Mouse (Mus musculus) MEL (cell line): ENCODE results near the gene Cfap100. TPM values are rescaled to one million over a fixed set of nuclear protein-coding genes. Genes with fewer than 3 reads are reported as not detected.

ENCODE experiments used
- DNase-seq: peaks from one replicate; pipeline ENCODE4 v3.0.0; 2011; ENCODE audit warnings: low read depth, low spot score
- H3K27ac ChIP-seq: 2 replicates; pipeline ENCODE4 v1.5.1; 2012; ENCODE audit warnings: low read depth, mild to moderate bottlenecking, control low read depth, low read length, moderate library complexity; ENCODE audit not compliant: control insufficient read depth
- H3K27me3 ChIP-seq, 2 experiments: fragments of 150-350 bp in 1 of 2; sonication (generic) in 1 of 2; 2 replicates each; pipeline ENCODE4 v1.6.1; 2012; ENCODE audit warnings: low read length in 2 of 2, mild to moderate bottlenecking in 2 of 2, improper control_type of control experiment in 1 of 2, moderate library complexity in 1 of 2; ENCODE audit not compliant: insufficient read depth in 2 of 2, control insufficient read depth in 1 of 2
- H3K36me3 ChIP-seq, 2 experiments: 2 replicates each; pipeline ENCODE4 v1.6.1; 2012 to 2014; ENCODE audit warnings: low read length in 2 of 2, improper control_type of control experiment in 1 of 2, inconsistent platforms in 1 of 2, mild to moderate bottlenecking in 1 of 2; ENCODE audit not compliant: insufficient read depth in 2 of 2, control insufficient read depth in 1 of 2
- H3K4me1 ChIP-seq, 2 experiments: fragments of 150-350 bp in 1 of 2; sonication (generic) in 1 of 2; 2 replicates each; pipeline ENCODE4 v1.6.1; 2012; ENCODE audit warnings: low read length in 2 of 2, improper control_type of control experiment in 1 of 2, mild to moderate bottlenecking in 1 of 2; ENCODE audit not compliant: insufficient read depth in 2 of 2, control insufficient read depth in 1 of 2
- H3K4me3 ChIP-seq, 2 experiments: fragments of 150-350 bp in 1 of 2; sonication (generic) in 1 of 2; 2 replicates each; pipeline ENCODE4 v1.5.1; 2012; ENCODE audit warnings: low read depth in 2 of 2, low read length in 2 of 2, mild to moderate bottlenecking in 2 of 2, moderate library complexity in 2 of 2, control low read depth in 1 of 2, improper control_type of control experiment in 1 of 2; ENCODE audit not compliant: control insufficient read depth in 1 of 2, insufficient read depth in 1 of 2
- H3K79me2 ChIP-seq: 2 replicates; pipeline ENCODE4 v1.6.1; 2012; ENCODE audit warnings: mild to moderate bottlenecking, low read length, moderate library complexity; ENCODE audit not compliant: control insufficient read depth, poor library complexity, insufficient read depth
- H3K9ac ChIP-seq: 2 replicates; pipeline ENCODE4 v1.6.1; 2012; ENCODE audit warnings: low read depth, mild to moderate bottlenecking, control low read depth, low read length, moderate library complexity; ENCODE audit not compliant: control insufficient read depth, poor library complexity, severe bottlenecking
- H3K9me3 ChIP-seq: fragments of 150-350 bp; sonication (generic); replicated peaks from 2 replicates; pipeline ENCODE4 v1.6.1; 2012; ENCODE audit warnings: mild to moderate bottlenecking, low read length, improper control_type of control experiment, moderate library complexity; ENCODE audit not compliant: insufficient read depth
- CHD1 ChIP-seq: IDR thresholded peaks from 2 replicates; pipeline ENCODE4 v1.6.1; 2012; ENCODE audit warnings: low read depth, mild to moderate bottlenecking, inconsistent platforms, low read length, improper control_type of control experiment
- CTCF ChIP-seq, 3 experiments: IDR thresholded peaks in 2 of 3; conservative IDR thresholded peaks in 1 of 3; 2 replicates each; pipeline ENCODE4 v1.5.1; 2011 to 2012; ENCODE audit warnings: low read length in 3 of 3, low read depth in 2 of 3, mild to moderate bottlenecking in 2 of 3, improper control_type of control experiment in 1 of 3, inconsistent platforms in 1 of 3, mixed read lengths in 1 of 3, moderate library complexity in 1 of 3; ENCODE audit not compliant: control insufficient read depth in 1 of 3, insufficient read depth in 1 of 3, poor library complexity in 1 of 3, severe bottlenecking in 1 of 3
- E2F4 ChIP-seq: IDR thresholded peaks from 2 replicates; pipeline ENCODE4 v1.6.1; 2011; ENCODE audit warnings: low read depth, low read length, improper control_type of control experiment, borderline replicate concordance
- EP300 ChIP-seq, 2 experiments: IDR thresholded peaks; 2 replicates each; pipeline ENCODE4 v1.6.1; 2011; ENCODE audit warnings: improper control_type of control experiment in 2 of 2, low read length in 2 of 2, low read depth in 1 of 2, mild to moderate bottlenecking in 1 of 2
- ETS1 ChIP-seq: IDR thresholded peaks from 2 replicates; pipeline ENCODE4 v1.6.1; 2012; ENCODE audit warnings: low read depth, mild to moderate bottlenecking, inconsistent platforms, low read length, improper control_type of control experiment, moderate library complexity
- GABPA ChIP-seq: IDR thresholded peaks from 2 replicates; pipeline ENCODE4 v1.6.1; 2012; ENCODE audit warnings: low read depth, mild to moderate bottlenecking, inconsistent platforms, low read length, improper control_type of control experiment, moderate library complexity
- GATA1 ChIP-seq: IDR thresholded peaks from 2 replicates; pipeline ENCODE4 v1.6.1; 2011; ENCODE audit warnings: low read depth, low read length, improper control_type of control experiment
- MAFK ChIP-seq: IDR thresholded peaks from 2 replicates; pipeline ENCODE4 v1.6.1; 2011; ENCODE audit warnings: low read depth, mild to moderate bottlenecking, low read length, improper control_type of control experiment, borderline replicate concordance
- MAX ChIP-seq: IDR thresholded peaks from 2 replicates; pipeline ENCODE4 v1.6.1; 2011; ENCODE audit warnings: low read length, improper control_type of control experiment
- MAZ ChIP-seq: IDR thresholded peaks from 2 replicates; pipeline ENCODE4 v1.6.1; 2012; ENCODE audit warnings: low read depth, mild to moderate bottlenecking, inconsistent platforms, low read length, improper control_type of control experiment
- MEF2A ChIP-seq: IDR thresholded peaks from 2 replicates; pipeline ENCODE4 v1.6.1; 2014; ENCODE audit warnings: low read depth, mild to moderate bottlenecking, inconsistent platforms, low read length, improper control_type of control experiment; ENCODE audit not compliant: poor library complexity, insufficient replicate concordance, severe bottlenecking; ENCODE audit errors: extremely low read depth
- MXI1 ChIP-seq: IDR thresholded peaks from 2 replicates; pipeline ENCODE4 v1.6.1; 2011; ENCODE audit warnings: mild to moderate bottlenecking, low read depth, low read length, improper control_type of control experiment
- MYB ChIP-seq: IDR thresholded peaks from 2 replicates; pipeline ENCODE4 v1.6.1; 2011; ENCODE audit warnings: mild to moderate bottlenecking, low read depth, low read length, improper control_type of control experiment
- MYC ChIP-seq: IDR thresholded peaks from 2 replicates; pipeline ENCODE4 v1.6.1; 2011; ENCODE audit warnings: low read depth, mild to moderate bottlenecking, low read length, improper control_type of control experiment, moderate library complexity
- NELFE ChIP-seq: IDR thresholded peaks from 2 replicates; pipeline ENCODE4 v1.6.1; 2011; ENCODE audit warnings: low read depth, low read length, improper control_type of control experiment
- POLR2A ChIP-seq, 2 experiments: IDR thresholded peaks; 2 replicates each; pipeline ENCODE4 v1.6.1; 2011 to 2012; ENCODE audit warnings: low read length in 2 of 2, mild to moderate bottlenecking in 2 of 2, control low read depth in 1 of 2, improper control_type of control experiment in 1 of 2, low read depth in 1 of 2, moderate library complexity in 1 of 2; ENCODE audit not compliant: control insufficient read depth in 1 of 2, insufficient read depth in 1 of 2, poor library complexity in 1 of 2
- POLR2AphosphoS2 ChIP-seq: IDR thresholded peaks from 2 replicates; pipeline ENCODE4 v1.6.1; 2011; ENCODE audit warnings: low read length, improper control_type of control experiment
- RCOR1 ChIP-seq: IDR thresholded peaks from 2 replicates; pipeline ENCODE4 v1.6.1; 2012; ENCODE audit warnings: low read depth, mild to moderate bottlenecking, inconsistent platforms, low read length, improper control_type of control experiment
- SIN3A ChIP-seq: IDR thresholded peaks from 2 replicates; pipeline ENCODE4 v1.6.1; 2012; ENCODE audit warnings: low read length, improper control_type of control experiment, inconsistent platforms
- SMC3 ChIP-seq: IDR thresholded peaks from 2 replicates; pipeline ENCODE4 v1.6.1; 2011; ENCODE audit warnings: low read depth, low read length, improper control_type of control experiment
- TAL1 ChIP-seq: IDR thresholded peaks from 2 replicates; pipeline ENCODE4 v1.6.1; 2012; ENCODE audit warnings: mild to moderate bottlenecking, inconsistent platforms, low read length, moderate library complexity, mixed read lengths
- TCF12 ChIP-seq: IDR thresholded peaks from 2 replicates; pipeline ENCODE4 v1.6.1; 2014; ENCODE audit warnings: low read depth, mild to moderate bottlenecking, inconsistent platforms, low read length, improper control_type of control experiment, moderate library complexity
- USF1 ChIP-seq: IDR thresholded peaks from 2 replicates; pipeline ENCODE4 v1.6.1; 2014; ENCODE audit warnings: low read depth, mild to moderate bottlenecking, inconsistent platforms, low read length, improper control_type of control experiment, moderate library complexity
- ZKSCAN1 ChIP-seq: IDR thresholded peaks from 2 replicates; pipeline ENCODE4 v1.6.1; 2012; ENCODE audit warnings: low read depth, mild to moderate bottlenecking, inconsistent platforms, low read length, improper control_type of control experiment, moderate library complexity
- ZMIZ1 ChIP-seq: IDR thresholded peaks from 2 replicates; pipeline ENCODE4 v1.6.1; 2012; ENCODE audit warnings: low read depth, mild to moderate bottlenecking, inconsistent platforms, low read length, improper control_type of control experiment, moderate library complexity
- ZNF384 ChIP-seq: IDR thresholded peaks from 2 replicates; pipeline ENCODE4 v1.6.1; 2012; ENCODE audit warnings: low read depth, mild to moderate bottlenecking, inconsistent platforms, low read length, improper control_type of control experiment
- polyA plus RNA-seq, 2 experiments: library from polyadenylated mRNA; stranded (reverse) in 1 of 2; unstranded in 1 of 2; fragments of >175 nt in 1 of 2; fragments of >200 nt in 1 of 2; gene quantifications; 2 replicates each; pipeline versions ENCODE4 v1.2.1 to v1.2.4; 2012; ENCODE audit warnings: low replicate concordance in 2 of 2, low read depth in 1 of 2; ENCODE audit not compliant: insufficient read length in 2 of 2, insufficient read depth in 1 of 2, missing spikeins in 1 of 2
- total RNA-seq: library from RNA; depleted of rRNA; stranded (reverse); fragments of 300-350 nt; gene quantifications from 2 replicates; pipeline ENCODE4 v1.2.3, GENCODE M21; 2012

Cfap100 gene
- total and polyA plus RNA-seq, 3 experiments = 0.19 TPM; not detected in 2

- Histone ChIP-seq H3K4me1 (peaks cover 22 to 29% of the 10 kb centered on the region in 2 experiments), H3K36me3 (peaks cover 21 to 38% of the 10 kb centered on the region in 2 experiments), H3K27me3 (no peaks in the 10 kb centered on the region), H3K9me3 (no peaks in the 10 kb centered on the region), H3K9ac (no peak overlapping the region), H3K4me3 (no peak overlapping the region), H3K79me2 (peaks cover 19% of the 10 kb centered on the region), H3K27ac (peak overlapping the region; percentile 2; the same call in 1 of the 2 replicates)
- DNase-seq = peak; percentile 80
- no peak for TF ChIP-seq CTCF (IDR thresholded peaks at IDR 0.05 in 2 of 3, conservative IDR thresholded peaks at IDR 0.05 in 1 of 3; ENCODE audit: control insufficient read depth in 1 of 3, insufficient read depth in 1 of 3, low read depth in 2 of 3, low read length in 3 of 3, poor library complexity in 1 of 3, severe bottlenecking in 1 of 3)
- no peak for TF ChIP-seq POLR2A (IDR thresholded peaks at IDR 0.05; ENCODE audit: control insufficient read depth in 1 of 2, insufficient read depth in 1 of 2, low read depth in 1 of 2, low read length in 2 of 2, poor library complexity in 1 of 2)
- TF ChIP-seq MAFK = peak; percentile 15; the same call in 1 of the 2 replicates
- no peak for TF ChIP-seq MAZ
- TF ChIP-seq USF1 = 0 out of 2 replicates have a peak, but pooled peaks have one; percentile 8
- no peak for TF ChIP-seq NELFE
- TF ChIP-seq RCOR1 = peak; percentile 79
- TF ChIP-seq ZKSCAN1 = no peak
- TF ChIP-seq SIN3A = peak; percentile 76
- peak; percentile 93 for TF ChIP-seq GATA1
- peak; percentile 64 for TF ChIP-seq MXI1
- peak; percentile 63; the same call in 1 of the 2 replicates for TF ChIP-seq MEF2A
- TF ChIP-seq SMC3 = no peak
- no peak for TF ChIP-seq ZNF384
- no peak for TF ChIP-seq E2F4
- no peak for TF ChIP-seq CHD1
- no peak for TF ChIP-seq ZMIZ1
- no peak for TF ChIP-seq MYC
- peak; percentile 92 for TF ChIP-seq ETS1
- TF ChIP-seq MAX = 0 out of 2 replicates have a peak, but pooled peaks have one; percentile 24
- TF ChIP-seq TAL1 = peak; percentile 78
- TF ChIP-seq EP300 (IDR thresholded peaks at IDR 0.05; ENCODE audit: low read depth in 1 of 2, low read length in 2 of 2) = peak; percentile 77 to 88
- TF ChIP-seq TCF12 = peak; percentile 93
- TF ChIP-seq GABPA = no peak
- no peak for TF ChIP-seq POLR2AphosphoS2
- peak; percentile 9; the same call in 1 of the 2 replicates for TF ChIP-seq MYB
These were observed 54.0 kb downstream of the Cfap100 start for GRCm38 (mm10) chr6:90374647-90375046.
